In the genomic region with DNA sequence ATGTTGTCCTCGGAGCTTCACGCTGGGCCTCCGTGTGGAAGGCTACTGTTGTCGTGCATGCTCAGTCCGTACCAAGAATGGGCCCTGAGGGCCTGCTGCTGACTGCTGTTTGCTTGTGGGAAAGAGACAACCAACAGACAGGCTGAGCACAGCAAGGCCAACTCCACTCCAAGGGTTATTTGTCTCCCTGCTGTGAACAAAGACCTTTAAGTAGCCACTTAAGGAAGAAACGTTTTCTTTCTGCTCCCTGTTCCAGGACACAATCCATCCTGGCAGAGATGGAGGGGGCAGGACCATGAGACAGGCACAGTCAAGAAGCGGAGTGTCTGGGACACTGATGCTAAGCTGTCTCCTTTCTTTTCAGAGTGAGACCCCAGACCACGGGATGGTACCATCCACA, we compare ENCODE assay signal across 27 mouse cellular contexts. TPM values are rescaled to one million over a fixed set of nuclear protein-coding genes. Genes with fewer than 3 reads are reported as not detected.
A peak's percentile ranks its signal among the peaks of the same experiment; 100 is the strongest.
DNase-seq lines count a peak whose midpoint lies in the region; ATAC-seq lines count a peak whose summit lies in the region.
"Had no signal": no experiment of that assay in that cellular context is flagged by ENCODE, and none has a peak within 500 bp of the region (broad histone marks: within the 10 kb centered on the region; RNA-seq: fewer than 3 reads in every experiment).

No protein-coding gene starts in this region.

- H3K27me3 ChIP-seq in forebrain, embryonic 14.5 days (replicated peaks; ENCODE audit: control insufficient read depth, insufficient read depth, low read length), result no peaks in the 10 kb centered on the region
- H3K27me3 ChIP-seq in forebrain, embryonic 10.5 days (ENCODE audit: poor library complexity, severe bottlenecking), result no peaks in the 10 kb centered on the region
- H3K27me3 ChIP-seq in hindbrain, embryonic 13.5 days, result no peaks in the 10 kb centered on the region
- no peaks in the 10 kb centered on the region for H3K27me3 ChIP-seq in hindbrain, embryonic 11.5 days (ENCODE audit: control insufficient read depth, insufficient read depth, low read length)
- H3K27me3 ChIP-seq in stomach, embryonic 15.5 days (replicated peaks), result no peaks in the 10 kb centered on the region
- H3K27me3 ChIP-seq: neural tube, embryonic 12.5 days had no signal

- H3K4me2 ChIP-seq in forebrain, embryonic 14.5 days (ENCODE audit: low read length), result no peak overlapping the region
- H3K4me2 ChIP-seq in hindbrain, embryonic 13.5 days, result no peak overlapping the region
- H3K4me2 ChIP-seq in hindbrain, embryonic 11.5 days (replicated peaks; ENCODE audit: low read depth, low read length), result no peak overlapping the region
- no peak overlapping the region for H3K4me2 ChIP-seq in stomach, embryonic 15.5 days
- H3K4me2 ChIP-seq: heart, embryonic 11.5 days; neural tube, embryonic 12.5 days had no signal

- no peaks in the 10 kb centered on the region for H3K36me3 ChIP-seq in forebrain, embryonic 14.5 days (ENCODE audit: control insufficient read depth, insufficient read depth, low read length)
- no peaks in the 10 kb centered on the region for H3K36me3 ChIP-seq in forebrain, embryonic 10.5 days (replicated peaks)
- H3K36me3 ChIP-seq in hindbrain, embryonic 13.5 days, result no peaks in the 10 kb centered on the region
- H3K36me3 ChIP-seq in hindbrain, embryonic 11.5 days (ENCODE audit: control insufficient read depth, insufficient read depth, low read length), result no peaks in the 10 kb centered on the region
- H3K36me3 ChIP-seq in stomach, embryonic 15.5 days, result no peaks in the 10 kb centered on the region
- H3K36me3 ChIP-seq: midbrain, embryonic 10.5 days; neural tube, embryonic 12.5 days had no signal

- H3K4me3 ChIP-seq in forebrain, embryonic 14.5 days (ENCODE audit: low read depth, low read length), result no peak overlapping the region
- no peak overlapping the region for H3K4me3 ChIP-seq in forebrain, embryonic 10.5 days
- H3K4me3 ChIP-seq in hindbrain, embryonic 13.5 days, result no peak overlapping the region
- no peak overlapping the region for H3K4me3 ChIP-seq in hindbrain, embryonic 11.5 days (ENCODE audit: low read depth, low read length)
- no peak overlapping the region for H3K4me3 ChIP-seq in stomach, embryonic 15.5 days (replicated peaks)
- H3K4me3 ChIP-seq: midbrain, embryonic 10.5 days; myocyte; neural tube, embryonic 12.5 days had no signal

- ATAC-seq in forebrain, embryonic 14.5 days, result no peak
- no peak for ATAC-seq in hindbrain, embryonic 13.5 days (ENCODE audit: low FRiP score)
- ATAC-seq in hindbrain, embryonic 11.5 days (ENCODE audit: low FRiP score), result no peak
- ATAC-seq in stomach, embryonic 15.5 days (ENCODE audit: insufficient read depth, low FRiP score, low read depth), result no peak
- ATAC-seq: forebrain, postnatal 0 days; intestine, postnatal 0 days; midbrain, embryonic 16.5 days had no signal

- no peaks in the 10 kb centered on the region for H3K9me3 ChIP-seq in forebrain, embryonic 14.5 days (replicated peaks; ENCODE audit: control insufficient read depth, low read length)
- H3K9me3 ChIP-seq in forebrain, embryonic 10.5 days, result no peaks in the 10 kb centered on the region
- H3K9me3 ChIP-seq in hindbrain, embryonic 13.5 days, result no peaks in the 10 kb centered on the region
- no peaks in the 10 kb centered on the region for H3K9me3 ChIP-seq in hindbrain, embryonic 11.5 days (ENCODE audit: control insufficient read depth, low read length)
- H3K9me3 ChIP-seq in stomach, embryonic 15.5 days, result no peaks in the 10 kb centered on the region
- H3K9me3 ChIP-seq: midbrain, embryonic 10.5 days; neural tube, embryonic 12.5 days had no signal

- no peak overlapping the region for H3K27ac ChIP-seq in forebrain, embryonic 14.5 days (ENCODE audit: low read depth, low read length)
- H3K27ac ChIP-seq in forebrain, embryonic 10.5 days, result no peak overlapping the region
- no peak overlapping the region for H3K27ac ChIP-seq in hindbrain, embryonic 13.5 days
- H3K27ac ChIP-seq in hindbrain, embryonic 11.5 days (ENCODE audit: low read depth, low read length), result no peak overlapping the region
- H3K27ac ChIP-seq in stomach, embryonic 15.5 days, result 0 out of 2 replicates have a peak overlapping the region, but pooled peaks have one; percentile 21
- H3K27ac ChIP-seq: liver, embryonic 14.5 days; midbrain, embryonic 10.5 days; neural tube, embryonic 12.5 days had no signal

- DNase-seq in forebrain, embryonic 14.5 days (ENCODE audit: low spot score), result peak; percentile 10
- DNase-seq in forebrain, embryonic 10.5 days (ENCODE audit: extremely low spot score, low spot score), result no peak
- no peak for DNase-seq in hindbrain, embryonic 11.5 days (ENCODE audit: low spot score)
- peak; percentile 43 for DNase-seq in R1 (ENCODE audit: low read depth, low spot score)
- no peak for DNase-seq in urinary bladder, postnatal 4 days (ENCODE audit: low spot score in 2 of 2)
- DNase-seq: adrenal gland, adult 8-10 months; cerebellum, adult 11 months; cerebellum, adult 9-10 months; forebrain, postnatal 0 days; gastrocnemius, postnatal 14 days; kidney, adult 9 months; kidney, postnatal 10 days; liver; lung, adult 2 months; lung, postnatal 10 days; right cerebral cortex, adult 18-20 months; spleen, adult 18-20 months; thymus, postnatal 4 days had no signal

- H3K4me1 ChIP-seq in forebrain, embryonic 14.5 days (ENCODE audit: control insufficient read depth, insufficient read depth, low read length), result peaks cover 8% of the 10 kb centered on the region; the same call in 1 of the 2 replicates
- H3K4me1 ChIP-seq in forebrain, embryonic 10.5 days, result peaks cover 16% of the 10 kb centered on the region
- peaks cover 12% of the 10 kb centered on the region for H3K4me1 ChIP-seq in hindbrain, embryonic 13.5 days (replicated peaks)
- 0 out of 2 replicates have a peak, but pooled peaks cover 2% of the 10 kb centered on the region for H3K4me1 ChIP-seq in hindbrain, embryonic 11.5 days (replicated peaks; ENCODE audit: control insufficient read depth, insufficient read depth, low read length)
- 0 out of 2 replicates have a peak, but pooled peaks cover 6% of the 10 kb centered on the region for H3K4me1 ChIP-seq in stomach, embryonic 15.5 days

- 46% methylated on average over 8 of the region's 8 CpGs for WGBS in forebrain, embryonic 14.5 days
- WGBS in forebrain, embryonic 10.5 days, result 56% methylated on average over 8 of the region's 8 CpGs
- WGBS in hindbrain, embryonic 13.5 days, result 43% methylated on average over 8 of the region's 8 CpGs
- 53% methylated on average over 8 of the region's 8 CpGs for WGBS in hindbrain, embryonic 11.5 days
- 51% methylated on average over 8 of the region's 8 CpGs for WGBS in stomach, embryonic 15.5 days

- H3K9ac ChIP-seq in forebrain, embryonic 14.5 days (ENCODE audit: low read length), result no peak overlapping the region
- H3K9ac ChIP-seq in hindbrain, embryonic 13.5 days, result peak overlapping the region; percentile 29; the same call in 1 of the 2 replicates
- no peak overlapping the region for H3K9ac ChIP-seq in hindbrain, embryonic 11.5 days (ENCODE audit: low read depth, low read length)
- H3K9ac ChIP-seq in stomach, embryonic 15.5 days, result no peak overlapping the region
- H3K9ac ChIP-seq: forebrain, postnatal 0 days; liver, embryonic 14.5 days; neural tube, embryonic 12.5 days had no signal

RNA-seq across cellular contexts. Expression of a gene that starts 31.3 kb away (rescaled TPM):
- polyA plus RNA-seq in forebrain, embryonic 14.5 days (2014; fragmentation: Nextera tagmentation; extraction: Ambion mirVana), result 259 and 304 TPM in 2 replicates
- polyA plus RNA-seq in forebrain, embryonic 10.5 days (2016; fragmentation: Nextera tagmentation; extraction: Ambion mirVana), result 383 and 421 TPM in 2 replicates
- polyA plus RNA-seq in hindbrain, embryonic 13.5 days (2015; fragmentation: Nextera tagmentation; extraction: Ambion mirVana), result 228 and 241 TPM in 2 replicates
- polyA plus RNA-seq in hindbrain, embryonic 11.5 days (2014; fragmentation: Nextera tagmentation; extraction: Ambion mirVana), result 390 and 420 TPM in 2 replicates
- polyA plus RNA-seq in stomach, embryonic 15.5 days (2015; fragmentation: Nextera tagmentation; extraction: Ambion mirVana), result 204 and 211 TPM in 2 replicates

RNA-seq across cellular contexts. Expression of a gene that starts 49.4 kb away (rescaled TPM):
- 162 and 165 TPM in 2 replicates for polyA plus RNA-seq in forebrain, embryonic 14.5 days (2014; fragmentation: Nextera tagmentation; extraction: Ambion mirVana)
- polyA plus RNA-seq in forebrain, embryonic 10.5 days (2016; fragmentation: Nextera tagmentation; extraction: Ambion mirVana), result 205 and 219 TPM in 2 replicates
- polyA plus RNA-seq in hindbrain, embryonic 13.5 days (2015; fragmentation: Nextera tagmentation; extraction: Ambion mirVana), result 109 and 112 TPM in 2 replicates
- polyA plus RNA-seq in hindbrain, embryonic 11.5 days (2014; fragmentation: Nextera tagmentation; extraction: Ambion mirVana), result 213 and 226 TPM in 2 replicates
- 172 and 178 TPM in 2 replicates for polyA plus RNA-seq in stomach, embryonic 15.5 days (2015; fragmentation: Nextera tagmentation; extraction: Ambion mirVana)

Comparison
In these comparisons a context has a peak if more than half of its experiments do, and no peak if none do; other contexts are left out.
1. DNase-seq: peak in forebrain, embryonic 14.5 days (single experiment) and R1 (single experiment); none in forebrain, embryonic 10.5 days (single experiment), hindbrain, embryonic 11.5 days (single experiment) and urinary bladder, postnatal 4 days (0 of 2).